Mouse (Mus musculus) bone marrow macrophage, adult 2 months (primary cell): Measurements from ENCODE around the gene Relch.

Source experiments
- CTCF ChIP-seq: IDR thresholded peaks from 2 replicates; pipeline ENCODE4 v1.5.1; 2012; ENCODE audit warnings: low read depth, mild to moderate bottlenecking, low read length, moderate library complexity
- POLR2A ChIP-seq: IDR thresholded peaks from 2 replicates; pipeline ENCODE4 v1.6.1; 2012; ENCODE audit warnings: mild to moderate bottlenecking, low read depth, low read length, borderline replicate concordance

- no peak for TF ChIP-seq CTCF
- no peak for TF ChIP-seq POLR2A
Observed at GRCm38 (mm10) chr1:105804285-105804684, 140.6 kb downstream of the Relch start.
